Mouse (Mus musculus): ENCODE data around the gene Ctdsp2. TPM values are rescaled to one million over a fixed set of nuclear protein-coding genes. Genes with fewer than 3 reads are reported as not detected.

Ctdsp2 gene
- total RNA-seq, 2 experiments from 2014 or later = 79.4 to 83.8 TPM

DNA sequence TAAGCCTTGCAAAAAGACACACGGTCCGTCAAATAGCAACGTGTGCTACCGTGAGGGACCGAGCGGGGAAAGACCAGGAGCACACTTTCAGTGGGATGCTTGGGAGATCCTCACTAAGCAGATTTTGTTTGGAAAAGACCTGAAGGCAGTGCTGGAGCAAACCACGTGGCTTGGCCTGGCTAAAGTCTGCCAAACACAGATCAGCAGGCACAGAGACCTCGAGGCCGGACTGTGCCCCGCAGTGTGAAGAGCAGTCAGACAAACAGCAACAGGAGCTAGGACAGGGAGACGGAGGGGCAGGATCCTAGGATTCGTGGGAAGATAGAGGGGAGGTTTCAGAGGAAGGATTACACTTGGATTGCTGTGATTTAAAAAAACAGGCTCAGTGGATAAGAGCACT, 57.8 kb downstream of the Ctdsp2 start:
- no peak overlapping the region for H3K27ac ChIP-seq
- no peak overlapping the region for H3K4me3 ChIP-seq
- intact Hi-C loops (cut with DNase I) = no loop called here
- no peak for TF ChIP-seq CTCF (IDR thresholded peaks at IDR 0.05)
- no peak for DNase-seq (ENCODE audit: extremely low spot score in 1 of 2, low spot score in 2 of 2)

DNA sequence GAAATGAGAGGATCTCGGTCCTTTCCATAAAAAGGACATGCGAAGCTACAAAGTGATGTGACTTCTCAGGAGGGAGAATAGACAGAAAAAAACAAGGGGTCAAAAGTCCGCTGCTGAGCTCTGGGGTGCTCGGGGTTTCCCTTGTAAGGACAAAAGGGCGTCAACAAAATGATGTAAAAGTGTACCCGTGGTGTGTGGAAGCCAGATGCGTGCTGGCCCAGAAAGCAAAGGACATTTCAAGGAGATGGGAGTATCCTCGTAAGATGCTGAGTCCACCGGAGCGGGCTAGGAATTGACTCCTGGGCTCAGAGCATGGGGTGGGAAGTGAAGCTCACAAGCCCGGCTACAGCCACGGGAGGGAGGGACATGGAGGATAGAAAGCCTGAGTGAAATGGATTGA, 59.1 kb downstream of the Ctdsp2 start:
- intact Hi-C loops (cut with DNase I) = no loop called here
- no peak for TF ChIP-seq CTCF (IDR thresholded peaks at IDR 0.05)
- Histone ChIP-seq H3K4me3 (no peak overlapping the region), H3K27ac (no peak overlapping the region)
- no peak for DNase-seq (ENCODE audit: extremely low spot score in 1 of 2, low spot score in 2 of 2)

DNA sequence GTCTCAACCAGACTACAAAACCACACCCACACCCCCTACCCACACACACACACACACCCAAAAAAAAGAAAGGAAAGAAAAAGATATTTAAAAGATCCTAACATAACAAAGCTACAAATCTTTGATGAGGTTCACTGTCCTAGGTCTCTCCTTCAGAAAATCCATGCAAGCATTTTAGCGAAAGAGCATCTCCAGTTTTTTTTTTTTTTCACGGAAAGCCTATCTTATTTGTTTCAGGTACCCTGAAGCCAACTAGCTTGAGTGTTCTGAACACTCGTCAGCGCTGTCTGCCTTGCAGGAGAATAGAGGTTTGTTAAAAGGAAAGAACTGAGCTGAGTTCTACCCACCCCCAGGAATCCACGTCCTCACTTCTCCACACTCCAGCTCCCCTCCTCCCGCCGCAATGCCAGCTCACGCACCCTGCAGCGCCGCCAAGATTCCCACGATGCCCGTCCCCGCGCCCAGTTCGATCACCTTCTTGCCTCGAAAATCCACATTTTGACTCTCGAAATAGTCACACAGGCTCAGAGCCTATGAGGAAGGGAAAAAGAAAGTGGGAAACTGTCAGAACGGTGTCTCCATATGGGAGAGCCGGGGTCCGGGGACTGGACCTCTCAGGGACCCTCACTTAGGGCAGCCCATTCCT, 62.2 kb downstream of the Ctdsp2 start:
- TF ChIP-seq CTCF (IDR thresholded peaks at IDR 0.05) = no peak
- intact Hi-C loops (cut with DNase I) = no loop called here
- DNase-seq (ENCODE audit: extremely low spot score in 1 of 2, low spot score in 2 of 2) = peak; percentile 48 to 61
- peak overlapping the region; percentile 88 for H3K4me3 ChIP-seq
- H3K27ac ChIP-seq = peak overlapping the region; percentile 76

DNA sequence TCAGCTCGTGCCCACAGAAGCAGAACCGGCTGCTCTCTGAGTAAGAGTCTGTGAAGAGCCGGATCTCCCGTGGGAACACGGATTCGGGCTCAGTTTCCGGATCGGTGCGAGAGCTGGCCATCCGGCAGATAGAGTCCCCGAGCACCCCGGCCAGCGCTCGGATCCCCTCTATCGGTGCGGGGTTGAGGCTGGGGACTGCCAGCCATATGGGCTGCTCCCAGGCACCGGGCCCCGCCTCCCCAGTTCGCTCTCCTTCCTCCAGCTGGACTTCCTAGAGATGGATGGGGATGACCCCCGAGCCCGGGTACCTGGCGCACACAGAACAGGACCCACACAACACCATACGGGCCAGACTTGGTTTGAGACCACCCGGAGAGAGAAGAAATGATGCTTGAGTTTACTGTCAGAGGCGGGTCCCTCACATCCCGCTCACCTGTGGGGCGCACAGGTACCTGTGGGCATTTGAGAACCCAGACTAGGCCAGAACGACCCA, 62.8 kb downstream of the Ctdsp2 start, which contains the start of the genes Mettl1 and Eef1akmt3:
Mettl1 (plus strand) TSS at position 141 of the 493 bp plus-strand sequence.
Eef1akmt3 (minus strand) TSS at position 240 of the 493 bp plus-strand sequence.
- DNase-seq (ENCODE audit: extremely low spot score in 1 of 2, low spot score in 2 of 2) = peak in 1 of 2 experiments; percentile 49
- H3K27ac ChIP-seq = peak within 1 kb of the TSS; percentile 76
- no peak for TF ChIP-seq CTCF (IDR thresholded peaks at IDR 0.05)
- intact Hi-C loops (cut with DNase I) = no loop called here
- peak within 1 kb of the TSS; percentile 88 for H3K4me3 ChIP-seq

DNA sequence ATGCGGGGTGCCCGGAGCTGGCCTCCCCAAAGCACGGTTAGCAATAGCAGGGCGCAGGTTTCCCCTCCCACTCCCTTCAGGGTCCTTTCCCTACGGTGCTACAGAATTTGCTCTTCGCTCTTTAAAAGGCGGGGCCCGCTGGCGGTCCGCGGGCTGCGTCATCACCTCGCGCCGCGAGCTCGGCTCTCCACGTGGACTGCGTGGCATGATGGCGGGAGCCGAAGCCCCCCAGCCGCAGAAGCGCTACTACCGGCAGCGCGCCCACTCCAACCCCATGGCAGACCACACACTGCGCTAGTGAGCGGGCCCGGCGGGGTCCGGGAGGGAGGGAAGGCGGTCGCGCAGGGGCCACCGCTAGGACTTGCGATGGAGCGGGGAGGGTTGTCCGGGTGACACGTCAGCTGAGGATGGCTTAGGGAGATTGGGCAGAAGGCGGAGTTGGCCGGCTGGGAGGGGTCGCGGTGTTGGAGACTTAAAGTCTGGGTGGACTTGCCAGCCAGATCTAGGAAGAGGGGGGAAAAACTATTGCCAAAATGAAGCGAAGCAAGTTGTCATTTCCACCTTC, 63.3 kb downstream of the Ctdsp2 start:
- intact Hi-C loops (cut with DNase I) = no loop called here
- DNase-seq (ENCODE audit: extremely low spot score in 1 of 2, low spot score in 2 of 2) = peak; percentile 88 to 89

DNA sequence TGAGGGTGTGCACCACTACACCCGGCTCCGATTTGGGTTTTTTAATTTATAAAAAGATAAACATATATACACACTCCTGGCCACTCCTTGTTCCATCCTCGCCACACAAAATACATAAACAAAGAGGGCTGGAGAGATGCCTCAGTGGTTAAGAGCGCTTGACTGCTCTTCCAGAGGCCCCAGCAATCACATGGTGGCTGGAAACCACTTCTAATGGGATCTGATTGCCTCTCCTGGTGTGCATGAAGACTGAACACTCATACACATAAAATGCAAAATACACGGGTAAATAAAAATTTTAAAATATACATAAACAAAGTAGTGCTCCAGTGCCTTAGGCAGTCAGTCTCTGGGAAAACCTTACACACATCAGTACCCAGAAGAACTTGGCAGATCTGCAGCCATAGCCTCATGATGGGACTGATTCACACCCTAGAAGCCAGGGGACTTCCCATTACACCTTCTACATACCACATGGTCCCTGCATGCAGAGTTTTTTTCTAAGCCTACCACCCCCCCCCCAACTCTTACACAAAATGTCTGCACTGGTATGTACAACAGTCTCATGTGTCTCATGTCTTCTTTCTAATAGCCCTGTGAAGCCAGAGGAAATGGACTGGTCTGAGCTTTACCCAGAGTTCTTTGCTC, 64.1 kb downstream of the Ctdsp2 start:
- intact Hi-C loops (cut with DNase I) = no loop called here
- no peak overlapping the region; the same call in 1 of the 2 replicates for H3K27ac ChIP-seq
- DNase-seq (ENCODE audit: extremely low spot score in 1 of 2, low spot score in 2 of 2) = no peak
- no peak for TF ChIP-seq CTCF (IDR thresholded peaks at IDR 0.05)
- peak overlapping the region; percentile 88 for H3K4me3 ChIP-seq

More for the DNA sequence above, 63.3 kb downstream of the Ctdsp2 start:
- Histone ChIP-seq H3K27ac (peak overlapping the region; percentile 76), H3K4me3 (peak overlapping the region; percentile 88)
- TF ChIP-seq CTCF (IDR thresholded peaks at IDR 0.05) = no peak; the same call in 1 of the 2 replicates

DNA sequence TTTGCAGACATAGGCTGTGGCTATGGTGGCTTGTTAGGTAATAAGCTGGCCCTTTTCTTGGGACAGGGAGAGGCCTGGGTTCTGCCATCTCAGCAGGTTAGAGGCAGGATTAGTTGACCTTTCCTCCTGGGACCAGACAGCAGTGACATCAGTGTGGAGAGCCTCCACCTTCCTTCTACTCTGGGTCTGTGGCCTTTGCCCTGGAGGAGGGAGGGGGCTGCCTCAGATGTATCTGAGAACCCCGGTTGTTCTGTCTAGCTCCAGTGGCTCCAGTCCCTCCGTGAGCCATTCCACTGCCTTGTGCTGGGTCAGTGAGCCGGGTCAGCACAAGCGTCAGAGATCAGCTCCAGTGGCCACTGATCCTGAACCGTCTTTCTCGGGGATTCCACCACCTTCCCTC, 64.7 kb downstream of the Ctdsp2 start:
- intact Hi-C loops (cut with DNase I) = no loop called here
- TF ChIP-seq CTCF (IDR thresholded peaks at IDR 0.05) = no peak
- no peak for DNase-seq (ENCODE audit: extremely low spot score in 1 of 2, low spot score in 2 of 2)
- Histone ChIP-seq H3K4me3 (no peak overlapping the region), H3K27ac (no peak overlapping the region)

DNA sequence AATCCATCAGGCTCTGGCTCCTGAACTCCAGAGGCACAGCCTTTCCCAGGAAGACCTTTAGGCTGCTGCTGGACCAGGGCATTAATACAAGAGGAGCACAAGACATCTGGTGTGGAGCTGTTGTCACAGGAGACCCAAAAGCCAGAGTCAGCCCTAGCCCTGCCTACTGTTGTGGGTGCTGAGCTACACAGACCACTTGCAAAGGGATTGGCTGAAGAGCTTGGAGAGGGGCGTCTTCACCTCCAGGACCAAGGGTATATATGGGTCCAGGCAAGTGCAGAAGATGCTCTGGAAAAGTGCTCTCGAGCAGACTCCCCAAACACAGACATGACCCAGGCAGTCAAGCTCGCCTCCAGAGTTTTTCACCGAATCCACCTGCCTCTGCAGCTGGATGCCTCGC, 69.4 kb downstream of the Ctdsp2 start, which contains the start of gene Cyp27b1:
Cyp27b1 (plus strand) TSS at position 297 of the 400 bp plus-strand sequence.
- H3K27ac ChIP-seq = no peak within 1 kb of the TSS
- no peak within 1 kb of the TSS for H3K4me3 ChIP-seq
- TF ChIP-seq CTCF (IDR thresholded peaks at IDR 0.05) = no peak
- no peak for DNase-seq (ENCODE audit: extremely low spot score in 1 of 2, low spot score in 2 of 2)
- intact Hi-C loops (cut with DNase I) = no loop called here

DNA sequence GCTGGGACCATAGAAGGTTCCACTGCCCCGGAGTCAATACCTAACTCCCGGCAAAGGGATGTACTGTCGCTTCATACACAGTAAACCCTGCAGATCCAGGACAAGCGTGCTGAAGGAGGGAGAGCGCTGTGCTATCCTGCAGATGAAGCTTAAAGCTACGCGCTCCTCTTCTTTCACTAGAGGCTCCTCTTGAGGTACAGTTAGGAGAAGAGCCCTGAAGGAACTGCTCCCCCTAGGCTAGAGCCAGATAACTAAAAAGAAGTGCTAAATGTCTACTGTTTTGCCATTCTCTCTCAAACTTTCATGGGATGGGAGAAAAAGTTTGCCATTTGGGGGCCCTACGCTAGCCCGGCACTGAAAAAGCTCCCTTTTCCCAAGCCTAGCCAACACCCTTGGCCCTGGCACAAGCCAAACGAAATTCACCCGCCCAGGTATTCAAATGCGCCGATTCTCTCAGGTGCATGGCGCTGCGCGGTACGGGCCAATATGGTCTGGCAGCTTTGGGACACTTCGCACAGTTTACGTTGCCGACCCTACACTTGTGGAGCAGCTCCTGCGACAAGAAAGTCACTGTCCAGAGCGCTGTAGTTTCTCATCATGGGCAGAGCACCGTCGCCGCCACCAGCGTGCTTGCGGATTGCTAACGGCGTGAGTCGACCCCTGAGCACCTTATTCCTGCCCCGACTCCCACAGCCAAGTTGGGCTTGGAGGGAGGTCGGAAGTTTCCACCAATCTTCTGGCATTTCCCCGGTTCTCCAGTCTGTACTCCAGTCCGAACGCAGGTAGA, 70.3 kb downstream of the Ctdsp2 start:
- peak; percentile 27; the same call in 1 of the 2 replicates for TF ChIP-seq CTCF (IDR thresholded peaks at IDR 0.05)
- intact Hi-C loops (cut with DNase I) = no loop called here
- Histone ChIP-seq H3K4me3 (no peak overlapping the region), H3K27ac (no peak overlapping the region)
- no peak for DNase-seq (ENCODE audit: extremely low spot score in 1 of 2, low spot score in 2 of 2)

Small RNA genes within 50 kb of the gene (microRNA-seq; reads per million reads assigned to microRNA genes)
- 10.0 to 25.3 reads per million in 2 experiments for gene Mir26a-2
- gene Mir546 = 0 to 0.24 reads per million in 2 experiments

Other genes with a start within 250 kb of the Ctdsp2 start
- gene Atp23, start 77.4 kb upstream of the Ctdsp2 start, total RNA-seq (2021) = 10 to 100 TPM; 11.7 TPM
- gene Avil, start 22.0 kb downstream of the Ctdsp2 start, total RNA-seq (2021) = under 1 TPM; 0.18 to 0.28 TPM
- gene Tsfm, start 52.1 kb downstream of the Ctdsp2 start, total RNA-seq (2021) = 10 to 100 TPM; 30.2 to 30.7 TPM
- gene Mettl1, start 62.7 kb downstream of the Ctdsp2 start, total RNA-seq (2021) = 10 to 100 TPM; 10.1 to 12.3 TPM
- gene Eef1akmt3, start 62.8 kb downstream of the Ctdsp2 start, total RNA-seq (2021) = under 1 TPM in 1 of 2 experiments, not detected in 1; 0.21 TPM
- under 1 TPM; 0.36 to 0.77 TPM for gene Cyp27b1, start 69.5 kb downstream of the Ctdsp2 start, total RNA-seq (2021)
- 10 to 100 TPM; 18.1 to 22.5 TPM for gene March9, start 81.5 kb downstream of the Ctdsp2 start, total RNA-seq (2021)
- 10 to 100 TPM; 74.4 to 75.2 TPM for gene Cdk4, start 84.8 kb downstream of the Ctdsp2 start, total RNA-seq (2021)
- 10 to 100 TPM; 63.7 to 64.4 TPM for gene Tspan31, start 91.5 kb downstream of the Ctdsp2 start, total RNA-seq (2021)
- gene Agap2, start 96.6 kb downstream of the Ctdsp2 start, total RNA-seq (2021) = 100 to 1,000 TPM; 627 to 694 TPM
- 100 to 1,000 TPM; 109 to 114 TPM for gene Os9, start 142.4 kb downstream of the Ctdsp2 start, total RNA-seq (2021)
- 100 to 1,000 TPM; 122 to 125 TPM for gene B4galnt1, start 186.5 kb downstream of the Ctdsp2 start, total RNA-seq (2021)
- 1 to 10 TPM; 3.8 TPM for gene Slc26a10, start 201.9 kb downstream of the Ctdsp2 start, total RNA-seq (2021)
- 100 to 1,000 TPM; 198 to 208 TPM for gene Arhgef25, start 211.4 kb downstream of the Ctdsp2 start, total RNA-seq (2021)
- gene Dtx3, start 217.0 kb downstream of the Ctdsp2 start, total RNA-seq (2021) = 100 to 1,000 TPM; 207 to 223 TPM
- 100 to 1,000 TPM; 113 to 115 TPM for gene Pip4k2c, start 232.9 kb downstream of the Ctdsp2 start, total RNA-seq (2021)

Measured in left cerebral cortex, adult 2 months (tissue).